In the genomic region with DNA sequence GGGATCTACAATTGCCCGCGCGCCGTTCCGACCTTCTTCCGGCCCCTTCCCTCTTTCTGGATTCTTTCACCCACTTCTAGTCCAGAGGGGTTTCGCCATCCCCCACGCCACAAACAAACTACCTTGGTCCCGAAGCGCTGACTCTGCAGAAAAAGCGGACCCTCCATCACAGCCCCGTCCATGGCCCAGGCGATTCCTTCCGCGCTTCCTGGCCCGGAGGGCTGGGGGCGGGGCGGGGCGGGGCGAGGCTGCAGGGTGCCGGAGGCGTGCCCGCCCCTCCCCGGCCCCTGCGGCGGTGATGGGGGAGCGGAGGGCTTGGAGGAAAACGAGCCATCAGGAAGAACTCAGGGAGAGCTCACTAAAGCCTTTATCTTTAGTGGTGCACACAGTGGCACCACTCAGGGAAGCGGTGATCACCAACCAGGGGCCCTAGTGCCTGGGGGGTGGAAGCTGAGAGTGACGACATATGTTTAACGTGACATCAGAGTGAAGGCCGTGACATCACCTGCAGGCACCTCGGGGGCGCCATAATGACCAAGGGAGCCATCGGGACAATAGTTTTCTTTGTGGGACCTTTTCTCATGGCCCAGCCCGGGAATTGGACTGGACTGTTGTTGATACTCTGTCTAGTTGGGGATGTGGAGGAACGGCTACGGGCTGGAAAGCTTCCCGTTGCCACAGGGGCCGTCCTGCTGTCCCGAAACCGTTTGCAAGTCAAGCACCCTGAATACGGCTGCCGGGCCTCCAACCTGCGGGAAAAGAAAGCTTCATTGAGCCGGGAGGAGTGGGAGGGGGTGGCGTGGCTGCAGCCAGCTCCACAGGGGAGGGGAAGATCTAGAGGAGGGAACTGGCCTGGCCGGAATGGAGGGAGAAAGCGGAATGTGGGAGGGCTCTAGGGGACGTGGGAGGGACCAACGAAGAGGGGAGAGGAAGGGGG, we compare ENCODE assay signal across 8 mouse cellular contexts. TPM values are rescaled to one million over a fixed set of nuclear protein-coding genes. Genes with fewer than 3 reads are reported as not detected.
DNase-seq lines count a peak whose midpoint lies in the region; ATAC-seq and TF ChIP-seq lines count a peak whose summit lies in the region.

Dok1 (minus strand) TSS at position 223 of the 937 bp plus-strand sequence.
Loxl3 (plus strand) TSS at position 925 of the 937 bp plus-strand sequence.

- peaks cover 25% of the 10 kb centered on the region; the same call in 1 of the 2 replicates for H3K27me3 ChIP-seq in hindbrain, postnatal 0 days (ENCODE audit: insufficient read depth, low read length)
- H3K27me3 ChIP-seq in liver, embryonic 13.5 days: peaks cover 31% of the 10 kb centered on the region

- no peak for DNase-seq in frontal cortex, adult 2 months (ENCODE audit: extremely low spot score in 1 of 2, low spot score in 1 of 2)
- DNase-seq in c-Kit-positive CD71-negative TER-119-negative erythroid progenitor cells, embryonic 14.5 days (ENCODE audit: low read depth): peak; percentile 68
- DNase-seq in gastrocnemius, postnatal 14 days: peak; percentile 83
- DNase-seq in hindbrain, postnatal 0 days (ENCODE audit: low spot score): peak; percentile 67
- peak; percentile 62 for DNase-seq in liver, embryonic 13.5 days
- DNase-seq in naive thymus-derived CD4-positive, alpha-beta T cell, adult 2 months (ENCODE audit: low read depth): peak; percentile 77
- DNase-seq in testis, postnatal 10 days (ENCODE audit: low spot score): peak; percentile 82

- intact Hi-C loops in gastrocnemius, postnatal 14 days (cut with DNase I; ENCODE audit: low total_unique reads): no loop called here

- peak; percentile 29; the same call in 1 of the 2 replicates for ATAC-seq in frontal cortex, adult (ENCODE audit: low TSS enrichment)
- peak; percentile 74 for ATAC-seq in hindbrain, postnatal 0 days
- peak; percentile 88 for ATAC-seq in liver, embryonic 13.5 days (ENCODE audit: low read depth)

- H3K4me1 ChIP-seq in hindbrain, postnatal 0 days (ENCODE audit: insufficient read depth, low read length): peaks cover 11% of the 10 kb centered on the region; the same call in 1 of the 2 replicates
- H3K4me1 ChIP-seq in liver, embryonic 13.5 days (replicated peaks): peaks cover 69% of the 10 kb centered on the region

- WGBS in hindbrain, postnatal 0 days: under 1% methylated on average over 48 of the region's 51 CpGs
- 2% methylated on average over 51 of the region's 51 CpGs for WGBS in liver, embryonic 13.5 days (ENCODE audit: insufficient replicate concordance)

- no peaks in the 10 kb centered on the region for H3K9me3 ChIP-seq in hindbrain, postnatal 0 days (ENCODE audit: low read length)
- H3K9me3 ChIP-seq in liver, embryonic 13.5 days (replicated peaks): no peaks in the 10 kb centered on the region

- H3K36me3 ChIP-seq in hindbrain, postnatal 0 days (ENCODE audit: insufficient read depth, low read length): no peaks in the 10 kb centered on the region
- H3K36me3 ChIP-seq in liver, embryonic 13.5 days: peaks cover 31% of the 10 kb centered on the region

- peak within 1 kb of the TSS; percentile 47 for H3K4me3 ChIP-seq in hindbrain, postnatal 0 days (ENCODE audit: low read length)
- H3K4me3 ChIP-seq in liver, embryonic 13.5 days (replicated peaks): peak within 1 kb of the TSS; percentile 78

- peak within 1 kb of the TSS; percentile 40; the same call in 1 of the 2 replicates for H3K9ac ChIP-seq in hindbrain, postnatal 0 days (replicated peaks; ENCODE audit: low read length)
- H3K9ac ChIP-seq in liver, embryonic 13.5 days: peak within 1 kb of the TSS; percentile 92

- peak within 1 kb of the TSS; percentile 67 for H3K27ac ChIP-seq in hindbrain, postnatal 0 days
- H3K27ac ChIP-seq in liver, embryonic 13.5 days: peak within 1 kb of the TSS; percentile 87

- peak within 1 kb of the TSS; percentile 84 for H3K4me2 ChIP-seq in hindbrain, postnatal 0 days (ENCODE audit: low read depth, low read length)
- peak within 1 kb of the TSS; percentile 83 for H3K4me2 ChIP-seq in liver, embryonic 13.5 days

- TF ChIP-seq CTCF in hindbrain, postnatal 0 days (IDR thresholded peaks at IDR 0.05; ENCODE audit: low read depth): no peak

RNA-seq across cellular contexts. Expression of gene Dok1, which starts in this region (rescaled TPM):
- polyA plus RNA-seq in frontal cortex, adult 2 months (2012; rRNA removed): 1.7 and 2.4 TPM in 2 replicates
- 1 to 10 TPM; 5.0 to 7.1 TPM for total RNA-seq in gastrocnemius, postnatal 14 days (2021)
- total RNA-seq in hindbrain, postnatal 0 days (2014; rRNA removed): 4.3 and 15.4 TPM in 2 replicates
- polyA plus RNA-seq in hindbrain, postnatal 0 days (2015; fragmentation: Nextera tagmentation; extraction: Ambion mirVana): 1.8 and 2.5 TPM in 2 replicates
- polyA plus RNA-seq in liver, embryonic 13.5 days (2015; fragmentation: Nextera tagmentation; extraction: Ambion mirVana): 20.1 and 20.2 TPM in 2 replicates

RNA-seq across cellular contexts. Expression of gene Loxl3, which starts in this region (rescaled TPM):
- polyA plus RNA-seq in frontal cortex, adult 2 months (2012; rRNA removed): 6.4 and 6.6 TPM in 2 replicates
- 1 to 10 TPM; 6.9 to 7.4 TPM for total RNA-seq in gastrocnemius, postnatal 14 days (2021)
- 4.6 and 6.1 TPM in 2 replicates for total RNA-seq in hindbrain, postnatal 0 days (2014; rRNA removed)
- 5.4 and 5.6 TPM in 2 replicates for polyA plus RNA-seq in hindbrain, postnatal 0 days (2015; fragmentation: Nextera tagmentation; extraction: Ambion mirVana)
- polyA plus RNA-seq in liver, embryonic 13.5 days (2015; fragmentation: Nextera tagmentation; extraction: Ambion mirVana): 2.1 and 2.2 TPM in 2 replicates

Comparison
In these comparisons a context has a peak if more than half of its experiments do, and no peak if none do; other contexts are left out.
1. ATAC-seq: peak in every context shown above with its lines; median percentile 88 in liver, embryonic 13.5 days; 74 in hindbrain, postnatal 0 days; 29 in frontal cortex, adult.
2. DNase-seq: peak in c-Kit-positive CD71-negative TER-119-negative erythroid progenitor cells, embryonic 14.5 days (single experiment), gastrocnemius, postnatal 14 days (single experiment), hindbrain, postnatal 0 days (single experiment), liver, embryonic 13.5 days (single experiment), naive thymus-derived CD4-positive, alpha-beta T cell, adult 2 months (single experiment) and testis, postnatal 10 days (single experiment); none in frontal cortex, adult 2 months (0 of 2).